In genomic region chr7:24841009-24841408, GRCm38 (mm10) we compare ENCODE assay signal across 31 mouse cellular contexts. TPM values are rescaled to one million over a fixed set of nuclear protein-coding genes. Genes with fewer than 3 reads are reported as not detected.
DNase-seq lines count a peak whose midpoint lies in the region; ATAC-seq and TF ChIP-seq lines count a peak whose summit lies in the region.
"Had no signal": no experiment of that assay in that cellular context is flagged by ENCODE, and none has a peak within 500 bp of the region (broad histone marks: within the 10 kb centered on the region; RNA-seq: fewer than 3 reads in every experiment).

No protein-coding gene starts in this region.

- TF ChIP-seq CTCF in liver, adult 2 months (IDR thresholded peaks at IDR 0.05; ENCODE audit: low read depth, low read length), result no peak
- no peak for TF ChIP-seq CTCF in C2C12 (IDR thresholded peaks at IDR 0.05; ENCODE audit: control insufficient read depth, insufficient read depth, insufficient read length)

- no peak overlapping the region for H3K4me2 ChIP-seq in liver, embryonic 12.5 days
- H3K4me2 ChIP-seq in intestine, embryonic 16.5 days (ENCODE audit: low read depth, low read length), result no peak overlapping the region
- H3K4me2 ChIP-seq: embryonic facial prominence, embryonic 13.5 days; embryonic facial prominence, embryonic 15.5 days; forebrain, embryonic 12.5 days had no signal

- H3K79me2 ChIP-seq in liver, adult 2 months (ENCODE audit: control insufficient read depth, insufficient read depth, low read length), result no peaks in the 10 kb centered on the region
- H3K79me2 ChIP-seq in C2C12 (ENCODE audit: control insufficient read depth, insufficient read depth), result no peaks in the 10 kb centered on the region

- no peaks in the 10 kb centered on the region for H3K9me3 ChIP-seq in liver, embryonic 12.5 days (replicated peaks)
- H3K9me3 ChIP-seq in intestine, embryonic 16.5 days (ENCODE audit: control insufficient read depth, low read length), result no peaks in the 10 kb centered on the region
- H3K9me3 ChIP-seq: embryonic facial prominence, embryonic 13.5 days; embryonic facial prominence, embryonic 15.5 days; forebrain, embryonic 10.5 days; forebrain, embryonic 12.5 days had no signal

- no peaks in the 10 kb centered on the region for H3K27me3 ChIP-seq in liver, adult 2 months (ENCODE audit: control insufficient read depth, insufficient read depth, low read length)
- no peaks in the 10 kb centered on the region; the same call in 1 of the 2 replicates for H3K27me3 ChIP-seq in liver, embryonic 12.5 days (replicated peaks)
- no peaks in the 10 kb centered on the region for H3K27me3 ChIP-seq in C2C12 (ENCODE audit: control insufficient read depth, insufficient read depth, insufficient read length)
- no peaks in the 10 kb centered on the region for H3K27me3 ChIP-seq in intestine, embryonic 16.5 days (replicated peaks; ENCODE audit: control insufficient read depth, insufficient read depth, low read length)
- H3K27me3 ChIP-seq: embryonic facial prominence, embryonic 13.5 days; embryonic facial prominence, embryonic 15.5 days; forebrain, embryonic 12.5 days had no signal

- H3K4me3 ChIP-seq in liver, adult 2 months (ENCODE audit: insufficient read depth, low read depth, low read length), result no peak overlapping the region
- no peak overlapping the region for H3K4me3 ChIP-seq in liver, embryonic 12.5 days
- H3K4me3 ChIP-seq in C2C12 (ENCODE audit: insufficient read depth, poor library complexity, severe bottlenecking), result no peak overlapping the region
- H3K4me3 ChIP-seq in intestine, embryonic 16.5 days (ENCODE audit: low read length), result no peak overlapping the region
- H3K4me3 ChIP-seq: embryonic facial prominence, embryonic 13.5 days; embryonic facial prominence, embryonic 15.5 days; erythroblast, embryonic 14.5 days; forebrain, embryonic 10.5 days; forebrain, embryonic 12.5 days had no signal

- H3K4me1 ChIP-seq in liver, adult 2 months (ENCODE audit: control insufficient read depth, insufficient read depth, low read length), result peaks cover 12% of the 10 kb centered on the region; the same call in 1 of the 2 replicates
- H3K4me1 ChIP-seq in liver, embryonic 12.5 days, result peaks cover 18% of the 10 kb centered on the region
- H3K4me1 ChIP-seq in intestine, embryonic 16.5 days (ENCODE audit: control insufficient read depth, insufficient read depth, low read length), result no peaks in the 10 kb centered on the region
- H3K4me1 ChIP-seq: embryonic facial prominence, embryonic 15.5 days; forebrain, embryonic 12.5 days had no signal

- no peak overlapping the region for H3K9ac ChIP-seq in liver, adult 2 months (ENCODE audit: low read depth, low read length)
- H3K9ac ChIP-seq in liver, embryonic 12.5 days, result no peak overlapping the region
- no peak overlapping the region for H3K9ac ChIP-seq in intestine, embryonic 16.5 days (ENCODE audit: low read depth, low read length)
- H3K9ac ChIP-seq: embryonic facial prominence, embryonic 13.5 days; embryonic facial prominence, embryonic 15.5 days; forebrain, embryonic 12.5 days had no signal

- H3ac ChIP-seq in C2C12 (ENCODE audit: control insufficient read depth, insufficient read length, low read depth), result no peak overlapping the region

- DNase-seq in liver, adult 2 months (ENCODE audit: extremely low read depth, low read depth, low spot score), result peak; percentile 41
- DNase-seq in 3134 (ENCODE audit: extremely low read depth, insufficient read length, low spot score) (peak; percentile 27), R1 (ENCODE audit: low read depth, low spot score) (peak; percentile 17)
- DNase-seq in layer of hippocampus, adult 9-10 months (ENCODE audit: low spot score), result no peak
- no peak for DNase-seq in layer of hippocampus, adult 18-20 months (ENCODE audit: low spot score in 2 of 2)
- DNase-seq: adrenal gland, adult 8-10 months; adrenal gland, postnatal 14 days; adrenal gland, postnatal 36 days; B cell, adult 2 months; cerebellum, adult 11 months; cerebellum, adult 18-20 months; cerebellum, adult 8-10 months; cerebellum, adult 9-11 months; cerebellum, postnatal 14 days; cerebellum, postnatal 36 days; embryo, embryonic 11 days had no signal

- ATAC-seq in liver, embryonic 12.5 days, result no peak
- ATAC-seq in intestine, embryonic 16.5 days, result no peak
- ATAC-seq: forebrain, embryonic 14.5 days; forebrain, embryonic 16.5 days had no signal

- no peaks in the 10 kb centered on the region for H3K79me3 ChIP-seq in C2C12 (ENCODE audit: low read depth)

- H3K27ac ChIP-seq in liver, adult 2 months (replicated peaks; ENCODE audit: insufficient read depth, low read depth, low read length), result no peak overlapping the region
- H3K27ac ChIP-seq in liver, embryonic 12.5 days, result no peak overlapping the region
- H3K27ac ChIP-seq in intestine, embryonic 16.5 days (ENCODE audit: low read length), result no peak overlapping the region
- H3K27ac ChIP-seq: embryonic facial prominence, embryonic 13.5 days; embryonic facial prominence, embryonic 15.5 days; forebrain, embryonic 10.5 days; forebrain, embryonic 12.5 days had no signal

- TF ChIP-seq POLR2A in liver, adult 2 months (IDR thresholded peaks at IDR 0.05; ENCODE audit: extremely low read depth, insufficient read depth, low read length), result no peak

- H3K36me3 ChIP-seq in liver, adult 2 months (ENCODE audit: control insufficient read depth, insufficient read depth, low read length), result no peaks in the 10 kb centered on the region
- no peaks in the 10 kb centered on the region for H3K36me3 ChIP-seq in liver, embryonic 12.5 days
- H3K36me3 ChIP-seq in C2C12 (ENCODE audit: control insufficient read depth, insufficient read depth), result no peaks in the 10 kb centered on the region
- no peaks in the 10 kb centered on the region for H3K36me3 ChIP-seq in intestine, embryonic 16.5 days (ENCODE audit: control insufficient read depth, insufficient read depth, low read length)
- H3K36me3 ChIP-seq: embryonic facial prominence, embryonic 13.5 days; embryonic facial prominence, embryonic 15.5 days; forebrain, embryonic 10.5 days; forebrain, embryonic 12.5 days had no signal

- whole genome bisulfite sequencing in liver, adult 2 months, result 76% methylated on average over 4 of the region's 4 CpGs
- WGBS in liver, embryonic 12.5 days (ENCODE audit: insufficient replicate concordance), result 65% methylated on average over 4 of the region's 4 CpGs
- 59% methylated on average over 4 of the region's 4 CpGs for WGBS in intestine, embryonic 16.5 days

TF ChIP-seq in C2C12, 6 proteins besides CTCF, POLR2A, EP300 and RAD21:
- TF ChIP-seq MYOD1 (IDR thresholded peaks at IDR 0.05; ENCODE audit: control insufficient read depth, insufficient read length, low read depth) (peak; percentile 67), MAX (IDR thresholded peaks at IDR 0.05) (no peak)

RNA-seq across cellular contexts. Expression of gene Gm9844, which starts 21.0 kb away (rescaled TPM):
- total RNA-seq in liver, adult 2 months (2014; rRNA removed), result not detected in 2 replicates
- polyA plus RNA-seq in liver, adult 2 months (2012; rRNA removed), result not detected in 2 replicates
- polyA plus RNA-seq in liver, embryonic 12.5 days (2016; fragmentation: Nextera tagmentation; extraction: Ambion mirVana), result 3.0 and 3.4 TPM in 2 replicates
- 25.5 TPM for polyA plus RNA-seq in C2C12 (2012; fragmentation: generic; extraction: Trizol)
- polyA plus RNA-seq in intestine, embryonic 16.5 days (2015; fragmentation: Nextera tagmentation; extraction: Ambion mirVana), result 8.6 and 9.7 TPM in 2 replicates
- total RNA-seq in layer of hippocampus, adult 18-20 months (2021), result under 1 TPM in 1 of 2 experiments, not detected in 1; 0.97 TPM
- total RNA-seq: adrenal gland, adult 18-20 months; adrenal gland, adult 8-10 months; adrenal gland, postnatal 36 days had no signal

RNA-seq across cellular contexts. Expression of gene Lypd4, which starts 28.7 kb away (rescaled TPM):
- not detected in 2 replicates for total RNA-seq in liver, adult 2 months (2014; rRNA removed)
- not detected in 2 replicates for polyA plus RNA-seq in liver, adult 2 months (2012; rRNA removed)
- not detected in 2 replicates for polyA plus RNA-seq in liver, embryonic 12.5 days (2016; fragmentation: Nextera tagmentation; extraction: Ambion mirVana)
- polyA plus RNA-seq in C2C12 (2012; fragmentation: generic; extraction: Trizol), result not detected
- polyA plus RNA-seq in intestine, embryonic 16.5 days (2015; fragmentation: Nextera tagmentation; extraction: Ambion mirVana), result not detected in 2 replicates
- total RNA-seq in layer of hippocampus, adult 18-20 months (2021), result not detected
- total RNA-seq: adrenal gland, adult 18-20 months; adrenal gland, adult 8-10 months; adrenal gland, postnatal 14 days; adrenal gland, postnatal 36 days; common myeloid progenitor, adult 5-6 weeks; MEL had no signal
- polyA plus RNA-seq: embryonic facial prominence, embryonic 11.5 days; embryonic facial prominence, embryonic 13.5 days; embryonic facial prominence, embryonic 15.5 days; erythroblast, embryonic 14.5 days; forebrain, embryonic 10.5 days; forebrain, embryonic 12.5 days; forebrain, embryonic 14.5 days; forebrain, embryonic 16.5 days; frontal cortex, adult 2 months had no signal

RNA-seq across cellular contexts. Expression of gene Dmrtc2, which starts 28.8 kb away (rescaled TPM):
- not detected in 2 replicates for total RNA-seq in liver, adult 2 months (2014; rRNA removed)
- polyA plus RNA-seq in liver, adult 2 months (2012; rRNA removed), result not detected in 2 replicates
- polyA plus RNA-seq in liver, embryonic 12.5 days (2016; fragmentation: Nextera tagmentation; extraction: Ambion mirVana), result not detected in 2 replicates
- not detected for polyA plus RNA-seq in C2C12 (2012; fragmentation: generic; extraction: Trizol)
- not detected in 2 replicates for polyA plus RNA-seq in intestine, embryonic 16.5 days (2015; fragmentation: Nextera tagmentation; extraction: Ambion mirVana)
- total RNA-seq in layer of hippocampus, adult 18-20 months (2021), result not detected
- total RNA-seq: adrenal gland, adult 18-20 months; adrenal gland, adult 8-10 months; adrenal gland, postnatal 14 days; adrenal gland, postnatal 36 days; common myeloid progenitor, adult 5-6 weeks; MEL had no signal
- polyA plus RNA-seq: embryonic facial prominence, embryonic 11.5 days; embryonic facial prominence, embryonic 13.5 days; erythroblast, embryonic 14.5 days; forebrain, embryonic 10.5 days; forebrain, embryonic 12.5 days; forebrain, embryonic 14.5 days; forebrain, embryonic 16.5 days; frontal cortex, adult 2 months had no signal

RNA-seq across cellular contexts. Expression of gene Rps19, which starts 43.2 kb away (rescaled TPM):
- 205 and 255 TPM in 2 replicates for total RNA-seq in liver, adult 2 months (2014; rRNA removed)
- polyA plus RNA-seq in liver, adult 2 months (2012; rRNA removed), result 191 and 262 TPM in 2 replicates
- 1,803 and 1,813 TPM in 2 replicates for polyA plus RNA-seq in liver, embryonic 12.5 days (2016; fragmentation: Nextera tagmentation; extraction: Ambion mirVana)
- polyA plus RNA-seq in C2C12 (2012; fragmentation: generic; extraction: Trizol), result 3,185 TPM
- 2,122 and 2,334 TPM in 2 replicates for polyA plus RNA-seq in intestine, embryonic 16.5 days (2015; fragmentation: Nextera tagmentation; extraction: Ambion mirVana)
- 100 to 1,000 TPM; 556 to 616 TPM for total RNA-seq in layer of hippocampus, adult 18-20 months (2021)

RNA-seq across cellular contexts. Expression of gene Cd79a, which starts 56.2 kb away (rescaled TPM):
- total RNA-seq in liver, adult 2 months (2014; rRNA removed), result 0.18 and 0.60 TPM in 2 replicates
- 2.0 and 5.7 TPM in 2 replicates for polyA plus RNA-seq in liver, adult 2 months (2012; rRNA removed)
- polyA plus RNA-seq in liver, embryonic 12.5 days (2016; fragmentation: Nextera tagmentation; extraction: Ambion mirVana), result 0.12 TPM in 1 of 2 replicates, not detected in the other
- 0.09 TPM for polyA plus RNA-seq in C2C12 (2012; fragmentation: generic; extraction: Trizol)
- polyA plus RNA-seq in intestine, embryonic 16.5 days (2015; fragmentation: Nextera tagmentation; extraction: Ambion mirVana), result 0.39 and 0.46 TPM in 2 replicates
- total RNA-seq in layer of hippocampus, adult 18-20 months (2021), result under 1 TPM in 1 of 2 experiments, not detected in 1; 0.22 TPM
- total RNA-seq: common myeloid progenitor, adult 5-6 weeks had no signal
- polyA plus RNA-seq: forebrain, embryonic 14.5 days had no signal

Comparison
In these comparisons a context has a peak if more than half of its experiments do, and no peak if none do; other contexts are left out.
1. DNase-seq: peak in liver, adult 2 months (single experiment), 3134 (single experiment) and R1 (single experiment); none in layer of hippocampus, adult 9-10 months (single experiment) and layer of hippocampus, adult 18-20 months (0 of 2).